11 mouse cellular contexts compared by ENCODE assay signal in genomic region chr1:89131018-89131540, GRCm38 (mm10).
DNase-seq lines count a peak whose midpoint lies in the region; ATAC-seq lines count a peak whose summit lies in the region.
"Had no signal": no experiment of that assay in that cellular context is flagged by ENCODE, and none has a peak within 500 bp of the region (broad histone marks: within the 10 kb centered on the region; RNA-seq: fewer than 3 reads in every experiment).

No protein-coding gene starts in this region.

- peaks cover 3% of the 10 kb centered on the region for H3K9me3 ChIP-seq in heart, embryonic 12.5 days (replicated peaks)
- no peaks in the 10 kb centered on the region for H3K9me3 ChIP-seq in stomach, embryonic 16.5 days (replicated peaks; ENCODE audit: control insufficient read depth, low read length)

- DNase-seq in heart, postnatal 36 days = no peak
- peak; percentile 62 for DNase-seq in testis, postnatal 10 days (ENCODE audit: low spot score)
- DNase-seq in testis, postnatal 14 days (ENCODE audit: low spot score) = no peak
- DNase-seq in WW6 (ENCODE audit: low read depth, low spot score) = peak; percentile 73
- DNase-seq in spleen, adult 18-20 months = no peak

- no peak overlapping the region for H3K4me3 ChIP-seq in heart, embryonic 12.5 days
- no peak overlapping the region for H3K4me3 ChIP-seq in stomach, embryonic 16.5 days (replicated peaks; ENCODE audit: low read length)
- H3K4me3 ChIP-seq: limb, embryonic 12.5 days; megakaryocyte, embryonic 14.5 days had no signal

- H3K27me3 ChIP-seq in heart, embryonic 12.5 days (replicated peaks) = no peaks in the 10 kb centered on the region
- H3K27me3 ChIP-seq in stomach, embryonic 16.5 days (ENCODE audit: control insufficient read depth, insufficient read depth, low read length) = no peaks in the 10 kb centered on the region
- H3K27me3 ChIP-seq: CH12.LX; limb, embryonic 12.5 days; megakaryocyte, embryonic 14.5 days had no signal

- H3K4me1 ChIP-seq in heart, embryonic 12.5 days (replicated peaks) = peaks cover 43% of the 10 kb centered on the region
- H3K4me1 ChIP-seq in stomach, embryonic 16.5 days (ENCODE audit: control insufficient read depth, insufficient read depth, low read length) = peaks cover 10% of the 10 kb centered on the region; the same call in 1 of the 2 replicates
- H3K4me1 ChIP-seq: megakaryocyte, embryonic 14.5 days had no signal

- H3K36me3 ChIP-seq in heart, embryonic 12.5 days = peaks cover 3% of the 10 kb centered on the region
- H3K36me3 ChIP-seq in stomach, embryonic 16.5 days (ENCODE audit: control insufficient read depth, insufficient read depth, low read length) = no peaks in the 10 kb centered on the region
- H3K36me3 ChIP-seq: limb, embryonic 12.5 days had no signal

- no peak overlapping the region for H3K4me2 ChIP-seq in heart, embryonic 12.5 days
- no peak overlapping the region for H3K4me2 ChIP-seq in stomach, embryonic 16.5 days (ENCODE audit: low read depth, low read length)
- H3K4me2 ChIP-seq: limb, embryonic 12.5 days had no signal

- no peak overlapping the region for H3K9ac ChIP-seq in heart, embryonic 12.5 days
- no peak overlapping the region for H3K9ac ChIP-seq in stomach, embryonic 16.5 days (ENCODE audit: low read length)
- H3K9ac ChIP-seq: limb, embryonic 12.5 days had no signal

- intact Hi-C loops in heart, postnatal 36 days (cut with DNase I) = no loop called here

- WGBS in heart, embryonic 12.5 days = 62% methylated on average over 14 of the region's 14 CpGs
- 72% methylated on average over 14 of the region's 14 CpGs for WGBS in stomach, embryonic 16.5 days

- peak overlapping the region; percentile 45 for H3K27ac ChIP-seq in heart, embryonic 12.5 days (ENCODE audit: poor library complexity, severe bottlenecking)
- H3K27ac ChIP-seq in stomach, embryonic 16.5 days (ENCODE audit: low read length) = peak overlapping the region; percentile 28; the same call in 1 of the 2 replicates
- H3K27ac ChIP-seq: limb, embryonic 12.5 days had no signal

- ATAC-seq in heart, embryonic 12.5 days (ENCODE audit: insufficient number of reproducible peaks, low FRiP score) = no peak
- 0 out of 2 replicates have a peak, but pooled peaks have one; percentile 7 for ATAC-seq in stomach, embryonic 16.5 days (ENCODE audit: insufficient read depth, low FRiP score)
- ATAC-seq in megakaryocyte progenitor cell, adult 5-6 weeks (replicated peaks; ENCODE audit: poor library complexity) = no peak

Comparison
In these comparisons a context has a peak if more than half of its experiments do, and no peak if none do; other contexts are left out.
1. DNase-seq: peak in testis, postnatal 10 days (single experiment) and WW6 (single experiment); none in heart, postnatal 36 days (0 of 2), testis, postnatal 14 days (single experiment) and spleen, adult 18-20 months (0 of 2).